Mouse (Mus musculus) WW6 (cell line): ENCODE measurements around the gene Incenp.
A peak's percentile ranks its signal among the peaks of the same experiment; 100 is the strongest.
"Not testable (repeated sequence)": the region's sequence is repeated elsewhere in the genome, so short reads cannot be mapped to it uniquely, and the experiment has no call there.

Source experiments
- DNase-seq: peaks from one replicate; pipeline ENCODE4 v3.0.0-alpha.2; 2013; ENCODE audit warnings: low read depth, low spot score

Gene Incenp

DNA sequence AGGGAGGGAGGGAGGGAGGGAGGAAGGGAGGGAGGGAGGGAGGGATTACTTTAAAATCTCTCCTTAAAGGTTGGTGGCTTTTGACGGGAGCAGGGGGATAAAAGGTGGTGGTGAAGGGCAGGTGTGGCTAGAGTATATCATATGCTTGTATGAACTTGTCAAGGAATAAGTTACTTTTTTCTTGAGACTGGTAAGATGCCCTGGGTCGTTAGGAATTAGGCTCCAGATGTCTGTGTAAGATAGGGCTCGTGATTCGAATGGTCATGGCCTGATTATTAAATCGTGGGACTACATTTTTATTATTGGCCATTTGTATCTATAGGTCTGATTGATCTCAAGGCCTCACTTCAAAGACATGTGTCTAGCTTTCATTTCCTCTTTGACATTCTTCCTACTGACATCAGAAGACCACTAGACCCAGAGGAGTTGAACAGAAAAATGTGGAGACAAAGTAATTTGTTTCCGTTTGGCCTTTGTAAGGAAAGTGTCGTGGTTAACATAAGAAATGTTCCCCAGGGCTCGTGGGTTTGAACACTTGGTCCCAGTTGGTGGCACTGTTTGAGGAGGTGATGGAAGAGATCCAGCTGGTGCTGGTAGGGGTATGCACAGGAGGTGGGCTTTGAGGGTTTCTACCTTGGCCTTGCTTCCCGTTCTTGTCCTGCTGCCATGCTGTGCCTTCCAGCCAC, 19.0 kb upstream of the Incenp start:
- DNase-seq: no peak

DNA sequence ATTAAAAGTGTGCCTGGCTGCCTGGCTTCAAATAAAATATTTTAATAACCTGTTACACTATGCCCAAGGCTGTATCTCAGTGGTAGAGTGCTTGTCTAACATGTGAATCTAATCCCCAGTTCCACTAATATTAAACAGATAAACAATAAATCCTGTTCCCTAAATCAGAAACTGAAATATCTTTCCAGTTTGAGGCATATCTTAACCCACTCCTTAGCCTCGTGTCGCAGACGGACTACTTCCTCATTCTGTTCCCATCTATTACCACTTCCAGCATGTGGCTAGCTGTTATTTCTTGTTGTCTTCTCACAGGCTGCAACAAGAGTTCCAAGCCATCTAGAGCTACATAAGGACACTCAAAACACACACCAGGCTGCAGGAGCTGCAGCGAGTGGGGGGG, 18.4 kb upstream of the Incenp start:
- DNase-seq: no peak

DNA sequence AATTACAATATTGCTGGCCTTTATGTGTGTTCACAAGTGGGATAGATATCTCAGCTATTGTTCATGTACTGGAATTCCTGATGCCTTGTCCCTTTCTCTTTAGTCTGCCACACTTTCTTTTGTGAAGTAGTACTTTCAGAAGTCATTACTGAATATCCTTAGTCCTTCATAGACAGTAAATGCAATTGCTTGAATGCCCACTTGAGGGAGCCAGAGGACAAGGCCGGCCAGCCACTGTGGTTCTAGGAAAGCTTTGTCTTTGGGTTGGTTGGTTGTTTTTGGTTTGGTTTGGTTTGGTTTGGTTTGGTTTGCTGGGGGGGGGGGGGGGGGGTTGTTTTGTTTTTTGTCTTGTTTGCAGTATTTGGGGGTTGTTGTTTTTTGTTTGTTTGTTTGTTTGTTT, 16.6 kb upstream of the Incenp start:
- no peak for DNase-seq

DNA sequence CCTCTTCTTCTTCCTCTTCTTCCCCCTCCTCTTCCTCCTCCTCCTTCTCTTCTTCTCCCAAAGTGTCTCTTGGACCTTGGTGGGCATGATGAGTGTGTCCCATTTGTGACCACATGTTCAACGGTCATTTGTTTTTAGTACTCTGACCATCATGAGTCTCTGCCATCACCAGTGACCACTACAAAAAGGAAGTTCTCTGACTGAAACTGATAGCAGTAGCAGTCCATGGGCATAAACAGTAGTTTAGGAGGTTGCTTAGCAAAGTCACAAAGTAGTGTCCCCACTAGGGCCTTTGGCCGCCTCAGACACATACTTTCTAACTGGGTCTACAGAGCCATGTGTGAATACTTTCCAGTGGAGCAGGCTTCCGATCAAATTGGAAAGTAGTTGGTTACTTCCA, 15.0 kb upstream of the Incenp start:
- DNase-seq: no peak

DNA sequence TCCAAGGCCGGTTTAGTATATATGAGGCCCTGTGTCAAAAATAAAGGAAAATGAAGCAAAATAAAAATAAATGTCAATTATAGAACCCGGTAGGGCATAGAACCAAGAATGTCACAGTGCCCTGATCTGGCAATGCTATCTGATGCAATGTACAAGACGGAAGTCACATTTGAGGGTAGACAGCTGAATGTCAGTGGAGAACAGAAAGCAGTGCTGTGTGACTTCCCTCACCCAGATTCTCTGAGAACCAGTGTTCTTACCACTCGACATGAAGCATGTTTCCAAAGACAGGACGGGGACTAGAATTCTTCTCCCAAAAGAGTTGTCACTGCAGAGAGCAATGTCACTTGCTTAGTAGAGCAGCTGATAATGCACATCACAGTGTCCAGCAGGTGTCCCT, 14.4 kb upstream of the Incenp start:
- no peak for DNase-seq

DNA sequence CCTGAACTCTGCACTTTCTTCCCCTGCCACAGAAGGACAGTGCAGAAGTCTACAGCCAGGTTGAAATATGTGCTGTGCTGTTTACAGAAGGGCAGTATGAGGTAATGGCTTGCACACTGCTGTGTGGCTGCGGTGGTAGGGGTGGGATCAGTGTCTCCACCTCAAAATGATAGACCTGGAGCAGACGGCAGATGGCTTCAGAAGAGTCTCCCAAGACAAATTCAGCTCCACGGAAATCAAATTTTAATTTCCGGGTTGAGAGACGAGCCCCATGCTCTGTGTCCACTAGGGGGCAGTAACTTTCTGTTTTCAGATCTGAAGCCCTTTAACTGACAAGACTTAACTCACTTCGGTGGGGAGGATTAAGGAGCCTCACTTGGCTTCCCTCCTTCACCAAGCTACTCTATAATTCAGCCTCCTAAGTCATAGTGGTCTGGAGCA, 12.0 kb upstream of the Incenp start:
- peak; percentile 20 for DNase-seq

DNA sequence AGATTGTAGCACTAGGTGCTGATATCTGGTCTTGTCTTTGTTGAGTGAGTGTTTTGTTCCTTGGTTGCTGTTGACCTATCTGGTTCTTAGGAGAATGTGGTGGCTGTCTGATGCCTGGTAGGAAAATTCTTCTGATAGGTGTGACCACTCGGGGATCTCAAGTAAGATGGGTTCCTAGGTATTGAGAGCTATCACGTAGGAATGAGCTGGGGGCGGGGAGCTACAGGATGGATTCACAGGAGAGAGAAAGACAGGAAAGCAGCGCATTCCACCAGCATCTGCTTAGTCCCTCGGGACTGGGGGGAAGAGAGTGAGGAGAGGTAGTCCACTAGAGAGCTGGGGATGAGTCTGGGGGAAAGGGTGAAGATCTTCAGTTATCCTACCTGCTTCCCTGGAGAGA, 10.0 kb upstream of the Incenp start:
- no peak for DNase-seq

DNA sequence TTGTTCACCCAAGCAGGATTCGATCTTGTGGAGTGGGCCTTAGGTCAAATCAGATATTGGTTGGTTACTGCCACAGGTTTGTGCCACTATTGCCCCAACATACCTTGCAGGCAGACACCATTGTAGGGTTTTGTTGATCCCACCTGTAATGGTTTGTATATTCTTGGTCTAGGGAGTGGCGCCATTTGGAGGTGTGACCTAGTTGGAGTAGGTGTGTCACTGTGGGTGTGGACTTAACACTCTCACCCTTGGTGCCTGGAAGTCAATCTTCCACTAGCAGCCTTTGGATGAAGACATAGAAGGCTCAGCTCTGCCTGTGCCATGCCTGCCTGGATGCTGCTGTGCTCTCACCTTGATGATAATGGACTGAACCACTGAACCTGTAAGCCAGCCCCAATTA, 1.3 kb upstream of the Incenp start:
- DNase-seq: not testable (repeated sequence)

DNA sequence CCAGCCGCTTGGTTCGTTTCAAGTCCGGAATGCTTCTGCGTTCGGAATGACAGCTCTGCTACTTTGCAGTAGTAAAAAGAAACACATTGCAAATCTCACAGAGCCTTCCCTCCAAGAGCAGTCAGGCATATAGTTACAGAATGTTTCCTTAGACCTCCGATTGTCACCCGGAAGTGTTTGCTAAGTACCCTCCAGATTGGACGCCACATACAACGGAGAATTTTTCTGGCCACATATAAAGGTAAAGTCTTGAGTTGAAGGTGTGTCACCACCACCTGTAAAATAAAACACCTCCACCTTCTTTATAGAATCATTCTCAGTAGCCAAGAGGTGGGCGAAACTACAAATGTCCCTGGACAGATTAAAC, 412 bp upstream of the Incenp start:
- DNase-seq: no peak

DNA sequence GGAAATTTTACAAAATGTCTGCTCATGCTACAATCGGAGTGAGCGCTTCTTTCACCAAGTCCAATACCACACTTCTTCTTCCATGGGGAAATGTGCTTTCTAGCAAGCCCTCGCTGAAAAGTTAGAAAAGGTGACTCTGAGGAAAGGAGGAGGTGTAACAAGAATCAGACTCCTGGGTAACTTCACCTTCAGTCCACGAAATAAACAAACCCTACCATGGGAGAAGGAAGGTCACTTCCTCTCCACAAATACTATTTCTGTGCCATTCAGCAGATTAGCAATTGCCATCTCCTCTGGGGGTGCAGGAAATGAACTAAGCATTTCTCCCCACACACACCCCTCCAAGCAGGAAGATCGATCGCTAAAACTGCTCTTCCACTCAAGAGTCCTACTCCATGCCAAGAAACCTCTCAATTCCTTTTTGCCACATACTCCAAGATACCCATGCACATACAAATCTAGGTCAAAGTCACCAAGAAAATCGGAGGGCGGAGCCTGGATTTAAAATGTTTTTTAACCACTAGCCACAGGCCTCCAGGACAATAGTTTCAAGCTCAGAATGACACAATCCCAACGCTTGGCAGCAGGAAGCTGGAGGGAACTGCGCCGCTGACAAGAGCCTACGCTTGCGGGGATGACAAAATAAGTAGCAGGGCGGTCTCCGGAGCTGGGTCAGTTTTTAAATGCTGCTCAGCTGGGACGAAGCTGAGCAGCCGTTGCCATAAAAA, 848 bp downstream of the Incenp start:
- no peak for DNase-seq

DNA sequence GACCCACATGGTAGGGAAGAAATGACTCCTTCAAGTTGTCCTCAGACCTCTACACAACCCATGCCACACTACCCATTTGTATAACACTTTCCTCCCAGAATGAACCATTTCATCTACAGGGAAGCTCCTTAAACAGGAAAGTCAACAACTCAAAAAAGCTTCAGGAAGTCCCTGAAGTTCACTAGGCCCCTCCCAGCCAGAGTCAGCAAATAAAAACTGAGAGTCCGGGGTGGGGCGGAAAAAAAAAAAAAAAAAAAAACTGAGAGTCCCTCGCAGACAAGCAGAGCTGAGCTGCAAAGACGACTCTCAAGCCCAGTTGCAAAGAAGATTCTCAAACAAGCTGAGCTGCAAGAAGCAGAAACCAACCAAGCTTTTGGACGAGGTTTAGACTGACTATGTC, 3.3 kb downstream of the Incenp start:
- DNase-seq: no peak

DNA sequence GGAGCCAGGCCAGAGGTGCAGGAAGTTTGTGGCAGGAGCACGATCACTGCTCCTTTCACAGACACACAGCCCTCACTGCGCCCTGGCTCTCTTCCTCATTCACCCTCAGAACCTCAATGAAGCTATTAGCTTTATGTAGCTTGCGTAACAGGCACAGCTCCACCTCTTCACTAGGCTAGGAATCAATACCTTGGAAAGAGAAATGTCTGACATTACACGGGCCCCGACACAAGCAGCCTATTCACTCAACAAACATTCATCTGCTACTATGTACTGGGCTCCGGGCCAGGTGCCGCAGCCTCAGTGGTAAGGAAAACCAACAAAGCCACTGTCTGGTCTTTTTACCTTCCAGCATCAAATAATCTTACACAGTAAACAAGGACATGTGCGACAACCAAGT, 12.6 kb downstream of the Incenp start:
- DNase-seq: no peak

DNA sequence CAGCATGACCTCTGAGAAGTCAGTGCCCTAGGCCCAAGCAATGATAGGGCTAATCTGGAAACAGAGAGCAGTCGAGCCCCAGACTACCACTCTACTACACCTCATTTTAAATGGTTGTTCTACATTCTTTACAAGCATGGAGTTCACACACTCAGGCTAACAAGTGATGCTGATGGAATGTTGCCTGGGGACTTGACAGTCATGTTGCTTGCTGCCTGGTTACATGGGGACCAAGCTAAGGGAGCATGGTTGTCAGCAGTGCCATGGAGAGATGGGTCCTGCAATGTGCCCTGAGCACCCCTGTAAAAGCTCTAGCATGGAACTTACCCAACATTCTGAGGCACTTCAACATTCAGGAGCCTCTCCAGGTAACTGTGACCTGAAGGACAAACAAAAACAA, 13.0 kb downstream of the Incenp start:
- DNase-seq: no peak

DNA sequence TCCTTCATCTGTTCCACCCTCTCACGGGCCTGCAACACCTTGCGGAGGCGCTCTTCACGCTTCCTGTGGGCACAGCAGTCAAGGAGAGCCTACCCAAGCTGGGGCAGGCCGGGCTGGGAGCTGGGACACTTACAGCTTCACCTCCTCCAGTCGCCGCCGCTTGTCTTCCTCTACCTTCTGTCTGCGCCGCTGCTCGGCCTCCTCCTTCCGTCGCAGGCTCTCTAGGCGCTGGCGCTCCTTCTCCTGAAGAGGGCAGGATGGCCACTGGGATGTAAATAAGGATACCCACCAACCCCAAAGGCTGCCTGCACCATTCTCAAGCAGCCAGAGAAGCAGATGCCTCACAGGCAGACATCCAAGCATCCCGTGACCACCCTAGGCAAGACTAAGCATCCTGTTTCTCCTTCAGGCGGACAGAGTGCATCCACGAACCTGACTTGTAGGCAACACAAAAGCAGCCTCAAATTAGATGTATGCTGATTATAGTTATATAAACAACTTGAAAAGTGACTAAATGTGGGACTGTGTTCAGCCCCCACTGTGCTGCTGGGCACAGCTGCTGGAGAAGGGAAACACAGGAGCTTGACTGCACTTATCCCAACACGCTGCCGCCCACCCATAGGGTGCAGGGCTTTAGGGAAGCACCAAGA, 21.0 kb downstream of the Incenp start:
- no peak for DNase-seq

DNA sequence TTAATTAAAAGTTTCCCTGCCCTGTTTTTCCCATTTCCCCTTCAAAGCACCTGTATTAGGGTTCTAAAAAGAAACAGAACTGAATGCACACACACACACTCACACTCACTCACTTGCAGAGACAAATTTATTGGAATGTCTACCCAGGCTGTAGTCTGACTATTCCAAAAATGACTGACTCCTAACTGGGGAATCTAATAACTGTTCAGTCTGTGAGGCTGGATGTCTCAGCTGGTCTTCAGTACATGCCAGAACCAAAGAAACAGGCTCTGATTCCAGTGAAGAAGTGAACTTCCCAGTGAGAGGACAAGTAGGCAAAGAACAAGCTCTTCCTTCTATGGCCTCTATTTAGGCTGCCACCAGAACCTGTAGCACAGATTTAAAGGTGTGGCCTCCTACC, 33.9 kb downstream of the Incenp start:
- no peak for DNase-seq

DNA sequence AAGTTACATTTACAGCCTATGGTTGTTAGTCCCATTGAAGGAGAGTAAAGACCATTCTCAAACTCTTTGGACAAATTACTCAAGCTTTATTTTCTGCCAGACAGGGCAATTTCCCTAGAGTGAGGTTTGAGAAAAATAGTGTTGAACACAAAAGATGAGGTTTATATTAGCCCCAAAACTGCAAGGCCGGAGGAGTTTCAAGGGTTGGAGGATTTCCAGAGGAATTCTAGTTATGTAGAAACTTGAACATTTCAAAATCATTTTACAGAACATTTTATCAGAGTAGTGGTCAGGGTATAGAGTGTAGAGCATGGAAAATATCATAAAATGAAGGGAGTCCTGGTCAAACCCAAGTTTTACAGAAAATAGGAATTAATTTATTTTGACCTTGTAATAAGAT, 34.5 kb downstream of the Incenp start:
- no peak for DNase-seq

DNA sequence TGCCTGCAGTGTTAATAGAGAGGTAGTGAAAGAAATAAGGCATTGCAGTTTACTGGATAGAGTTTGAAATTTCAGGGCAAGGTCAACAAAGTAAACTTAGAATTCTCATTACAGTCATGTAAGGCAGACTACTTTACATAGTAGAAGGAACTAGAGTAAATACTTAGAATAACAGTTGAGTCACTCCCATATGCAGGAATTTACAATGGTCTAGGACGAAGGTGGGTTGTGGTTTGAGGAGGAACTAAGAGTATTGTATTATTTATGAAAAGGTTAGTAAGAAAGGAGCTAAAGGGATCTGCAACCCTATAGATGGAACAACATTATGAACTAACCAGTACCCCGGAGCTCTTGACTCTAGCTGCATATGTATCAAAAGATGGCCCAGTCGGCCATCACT, 38.5 kb downstream of the Incenp start:
- not testable (repeated sequence) for DNase-seq

DNA sequence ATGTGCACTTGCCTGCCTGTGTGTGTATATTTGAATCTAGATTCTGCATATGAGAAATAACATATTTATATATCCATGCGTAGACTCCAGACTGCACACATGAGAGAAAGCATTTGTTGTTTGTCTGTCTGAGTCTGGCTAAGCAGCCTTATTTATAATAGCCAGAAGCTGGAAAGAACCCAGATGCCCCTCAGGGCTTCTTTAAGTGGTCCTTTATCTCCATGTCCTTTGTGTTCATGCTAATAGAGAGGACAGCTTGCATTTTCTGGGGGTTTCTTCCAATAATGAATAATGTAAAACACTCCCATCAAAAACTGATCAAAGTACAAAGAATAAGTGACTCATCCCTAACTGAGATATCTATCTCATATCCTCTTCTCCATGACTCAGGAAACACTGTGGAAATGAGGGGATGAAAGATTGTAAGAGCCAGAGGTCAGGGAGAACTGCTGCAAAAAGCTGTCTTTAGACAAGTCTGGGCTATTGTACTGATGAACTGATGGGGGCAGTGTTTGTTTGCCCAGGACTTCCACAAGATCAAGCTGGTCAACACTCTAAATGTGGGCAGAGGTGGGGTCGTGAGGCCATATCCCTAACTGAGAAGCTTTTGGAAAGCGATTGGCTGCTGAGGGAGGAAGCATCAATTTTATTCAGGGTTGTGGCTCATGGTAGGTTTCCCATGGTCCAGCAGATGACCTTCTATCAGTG, 49.8 kb downstream of the Incenp start:
- not testable (repeated sequence) for DNase-seq

DNA sequence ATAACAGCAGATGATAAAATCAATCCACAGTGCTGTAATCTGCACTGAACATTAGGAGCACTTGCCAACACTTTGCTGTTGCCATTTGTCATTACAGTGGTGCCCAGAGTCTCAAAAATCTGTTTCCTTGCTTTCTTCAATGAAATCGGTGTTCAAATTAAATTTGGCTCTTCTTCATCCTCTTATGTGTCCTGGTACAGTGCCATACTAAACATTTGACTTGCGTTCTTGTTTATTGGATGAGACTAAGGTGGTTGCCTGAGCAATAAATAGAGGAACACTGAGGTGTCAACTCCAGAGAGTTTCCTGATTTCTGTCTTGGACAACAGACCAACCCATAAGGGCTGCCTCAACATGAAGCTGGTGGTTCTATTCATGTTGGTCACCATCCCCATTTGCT, 52.1 kb downstream of the Incenp start, which contains the start of gene Scgb2a2:
Gene Scgb2a2 (plus strand): TSS at position 301 of the 400 bp plus-strand sequence.
- no peak for DNase-seq

DNA sequence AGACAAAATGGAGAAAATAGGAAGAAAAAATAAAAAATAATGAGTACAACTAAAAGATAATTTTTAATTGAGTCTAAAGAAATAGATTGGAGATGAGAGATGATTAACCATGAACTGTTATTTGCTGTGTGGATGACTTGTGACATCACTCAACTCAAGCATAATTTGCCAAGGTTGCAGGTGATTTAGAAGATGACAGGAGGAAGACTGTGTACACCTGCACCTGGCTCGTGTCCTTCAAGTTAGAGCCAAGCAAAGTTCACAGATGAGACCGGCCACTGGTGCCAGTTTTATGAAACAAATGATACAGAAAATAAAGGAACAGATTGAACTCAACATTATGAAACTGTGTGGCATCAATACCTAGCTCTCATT, 62.0 kb downstream of the Incenp start:
- no peak for DNase-seq

DNA sequence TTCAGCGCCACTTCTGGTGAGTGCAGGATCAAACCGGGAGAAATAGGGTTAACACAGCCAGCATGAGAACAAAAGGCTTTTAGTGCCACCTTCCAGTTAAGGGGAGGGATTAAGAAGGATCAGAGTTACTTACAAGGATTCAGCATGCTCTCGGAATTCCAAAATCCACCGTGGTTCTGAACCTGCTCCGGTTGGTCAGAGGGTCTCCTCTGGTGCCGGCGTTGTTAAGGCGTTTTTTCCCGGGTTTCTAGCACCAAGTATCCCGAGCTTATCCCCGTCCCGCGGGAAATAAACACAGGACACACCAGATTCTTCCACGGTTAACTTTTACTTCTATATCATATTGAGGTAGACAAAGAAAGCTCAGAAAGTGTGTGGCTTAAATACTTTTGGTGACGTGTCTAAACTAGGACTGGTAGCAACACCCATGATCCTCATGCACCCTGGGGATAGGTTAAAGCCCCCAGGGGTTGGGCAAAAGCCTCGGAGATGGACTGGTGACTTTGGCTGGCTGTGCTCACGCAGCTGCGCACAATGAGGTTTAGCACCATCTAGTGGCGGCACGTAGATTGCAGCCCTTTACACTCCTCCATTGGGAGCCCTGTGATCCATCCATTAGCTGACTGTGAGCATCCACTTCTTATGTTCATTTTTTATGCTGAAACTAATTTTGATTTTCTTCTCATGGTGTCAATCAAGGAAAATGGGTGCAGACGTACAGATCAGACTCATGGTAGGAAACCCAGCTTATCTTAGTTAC, 62.6 kb downstream of the Incenp start:
- DNase-seq: not testable (repeated sequence)
